Mouse (Mus musculus) heart, adult 18-20 months (tissue): ENCODE results near the gene Tor4a. TPM values are rescaled to one million over a fixed set of nuclear protein-coding genes. Genes with fewer than 3 reads are reported as not detected.

Source experiments
- DNase-seq, 2 experiments: peaks; one replicate each; pipeline ENCODE4 v3.0.0; 2021 to 2022; ENCODE audit warnings: mixed read lengths in 1 of 2
- long read RNA-seq, 2 experiments: library from polyadenylated mRNA; stranded (forward); transcript quantifications; one replicate each; pipeline ENCODE4 v2.0.0; 2021
- total RNA-seq, 2 experiments: library from RNA; stranded (reverse); gene quantifications; 2 replicates each; pipeline ENCODE4 v1.2.3; 2021

Gene Tor4a
- total RNA-seq, result 1 to 10 TPM; 4.0 to 4.6 TPM
- long read RNA-seq, experiment 1, partial matches to known transcripts, result 0 of 1 reads
- long read RNA-seq, experiment 1, other reads (novel, unspliced or antisense), result 0 of 1 reads
- long read RNA-seq, experiment 2, partial matches to known transcripts, result 0 of 1 reads
- long read RNA-seq, experiment 2, other reads (novel, unspliced or antisense), result 1 of 1 reads

DNA sequence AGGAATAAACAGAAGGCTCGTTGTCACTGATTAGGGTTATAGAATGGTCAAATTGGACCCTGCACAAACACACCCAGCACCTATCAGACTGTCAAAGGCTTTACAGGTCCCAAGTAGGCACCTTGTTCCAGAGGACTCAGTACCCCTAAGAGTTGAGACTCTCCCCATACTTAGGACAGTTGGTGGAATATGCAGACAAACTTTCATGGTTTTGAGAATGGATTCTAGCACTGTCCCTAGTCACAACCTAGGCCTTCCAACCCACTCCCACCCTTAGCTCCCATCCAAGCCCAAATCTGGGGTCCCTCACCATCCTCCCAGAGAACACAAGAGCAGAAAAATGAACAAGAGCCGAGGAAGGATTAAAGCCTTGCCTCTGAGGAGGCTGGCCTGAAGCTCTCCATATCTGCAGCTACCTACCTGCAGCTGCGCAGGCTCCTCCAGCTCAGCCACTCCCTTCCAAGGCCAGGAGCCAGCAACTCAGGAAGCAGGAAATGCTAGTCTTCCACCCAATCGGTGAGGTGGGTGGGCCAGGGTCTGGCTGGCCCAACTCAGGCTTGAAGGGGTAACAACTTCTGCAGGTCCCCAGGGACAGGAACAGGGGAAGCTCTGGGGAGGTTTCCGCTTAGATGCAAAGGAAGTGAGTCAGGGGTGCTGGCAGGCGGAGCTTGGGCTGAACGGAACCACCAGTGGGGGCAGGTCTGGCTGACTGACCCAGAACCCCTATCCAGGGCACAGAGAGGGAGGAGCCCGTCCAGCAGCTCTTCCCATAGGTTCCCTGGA lies at the start of gene Tor4a:
Gene Tor4a (minus strand): TSS at position 715 of the 783 bp plus-strand sequence.
- peak; percentile 87 to 97 for DNase-seq

DNA sequence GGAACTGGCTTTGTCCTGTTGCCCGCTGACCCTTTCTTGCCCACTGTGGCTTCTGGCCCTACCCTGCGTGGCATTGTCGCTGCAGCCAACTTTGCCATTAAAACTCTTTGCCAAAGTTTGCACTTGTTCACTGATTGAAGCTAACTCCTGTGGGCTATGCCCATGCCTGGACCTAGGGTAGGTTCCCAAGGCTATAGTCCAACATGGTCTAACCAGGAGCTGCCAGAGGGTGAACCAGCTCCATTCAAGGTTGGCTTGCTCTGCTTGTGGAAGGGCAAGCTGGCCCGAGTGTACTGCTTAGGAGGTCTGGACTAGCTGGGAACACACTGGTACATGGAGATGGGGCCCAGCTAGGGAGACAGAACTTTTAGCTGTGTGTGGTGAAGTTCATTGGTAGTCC lies 47.5 kb upstream of the Tor4a start:
- DNase-seq, result no peak

DNA sequence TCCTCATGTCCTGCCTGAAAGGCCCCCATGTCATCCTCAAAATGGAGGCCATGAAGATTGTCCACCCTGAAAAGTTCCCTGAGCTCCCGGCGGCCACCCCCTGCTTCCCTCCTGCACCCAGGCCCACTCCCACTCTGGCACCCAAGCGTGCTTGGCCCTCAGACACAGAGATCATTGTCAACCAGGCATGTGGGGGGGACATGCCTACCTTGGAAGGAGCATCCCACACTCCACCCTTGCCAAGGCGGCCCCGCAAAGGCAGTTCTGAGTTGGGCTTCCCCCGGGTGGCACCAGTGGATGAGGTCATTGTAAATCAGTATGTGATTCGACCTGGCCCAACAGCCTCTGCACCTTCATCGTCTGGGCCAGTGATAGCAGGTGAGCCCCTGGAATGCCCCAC lies 46.7 kb upstream of the Tor4a start:
- no peak for DNase-seq

GRCm38 (mm10) chr2:25242101-25242506 lies 45.4 kb upstream of the Tor4a start, which contains the start of the genes Rnf208 and Cysrt1:
Gene Rnf208 (plus strand): TSS chr2:25242255.
Gene Cysrt1 (minus strand): TSS chr2:25242452.
- no peak for DNase-seq

DNA sequence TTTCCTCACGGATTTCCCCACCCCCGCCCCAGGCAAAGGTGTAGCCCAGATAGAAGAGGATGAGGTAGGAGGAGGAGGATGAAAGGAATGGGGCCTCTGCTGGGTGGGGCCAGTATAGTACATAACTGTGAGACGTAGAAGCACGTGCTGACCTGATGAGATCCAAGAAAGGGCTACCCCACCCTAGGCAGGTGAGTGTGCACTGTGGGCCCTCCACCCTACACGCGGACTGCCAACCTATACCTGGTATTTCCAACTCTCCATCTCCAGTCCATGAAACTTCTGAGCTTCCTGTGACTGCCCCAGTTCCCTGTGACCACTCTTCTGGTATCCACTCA lies 44.7 kb upstream of the Tor4a start:
- DNase-seq, result no peak

DNA sequence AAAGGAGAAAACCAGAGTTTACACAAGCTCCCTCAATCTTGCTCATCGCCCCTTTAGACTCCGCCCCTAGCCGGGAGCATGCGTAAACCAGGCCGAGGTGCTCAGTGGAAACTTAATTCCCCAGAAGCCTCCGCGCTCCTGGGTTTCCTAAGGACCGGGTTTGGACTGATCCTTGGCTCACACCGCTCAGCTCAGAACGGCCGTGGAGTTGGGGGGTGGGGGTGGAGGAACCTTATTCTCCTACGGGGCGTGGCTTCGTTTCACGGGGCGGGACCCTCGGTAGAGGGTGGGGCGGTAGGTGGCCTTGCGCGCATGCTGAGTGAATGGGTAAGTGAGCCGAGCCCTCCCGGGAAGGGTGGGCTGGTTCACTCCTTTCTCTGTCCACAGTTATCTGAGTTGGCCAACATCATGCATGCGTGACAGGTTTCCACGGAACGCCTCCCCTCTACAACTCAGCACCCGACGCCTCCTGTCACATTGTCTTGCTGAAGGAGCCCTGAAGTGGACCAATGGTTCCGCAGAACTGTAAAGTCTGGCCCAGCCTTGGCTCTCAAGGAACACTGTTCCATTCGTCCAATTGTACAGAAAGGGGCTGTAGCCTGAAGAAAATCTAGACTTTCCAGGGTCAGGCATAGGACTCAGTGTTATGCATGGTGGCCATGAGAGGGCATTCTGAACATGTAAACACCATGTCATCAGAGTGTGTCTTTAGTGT lies 44.2 kb upstream of the Tor4a start:
- peak; percentile 73 for DNase-seq

DNA sequence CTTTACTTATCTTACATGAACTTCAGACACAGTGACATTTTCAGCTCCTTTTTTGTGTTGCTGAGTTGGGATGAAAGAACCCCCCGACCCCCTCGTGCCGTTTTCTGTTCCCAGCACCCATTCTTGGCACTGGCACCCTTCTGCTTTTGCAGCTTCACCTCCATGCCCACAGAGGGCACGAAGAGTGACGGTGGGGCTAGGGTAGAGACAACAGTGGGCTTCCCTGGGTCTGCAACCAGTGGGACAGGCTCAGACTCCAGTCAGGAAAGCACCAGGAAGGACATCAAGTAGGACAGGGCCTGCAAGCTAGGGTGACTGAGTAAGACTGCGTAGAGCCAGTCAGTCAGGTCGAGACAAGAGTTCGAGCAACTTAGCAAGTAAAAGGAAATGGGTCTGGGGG lies 43.6 kb upstream of the Tor4a start:
- DNase-seq, result no peak

DNA sequence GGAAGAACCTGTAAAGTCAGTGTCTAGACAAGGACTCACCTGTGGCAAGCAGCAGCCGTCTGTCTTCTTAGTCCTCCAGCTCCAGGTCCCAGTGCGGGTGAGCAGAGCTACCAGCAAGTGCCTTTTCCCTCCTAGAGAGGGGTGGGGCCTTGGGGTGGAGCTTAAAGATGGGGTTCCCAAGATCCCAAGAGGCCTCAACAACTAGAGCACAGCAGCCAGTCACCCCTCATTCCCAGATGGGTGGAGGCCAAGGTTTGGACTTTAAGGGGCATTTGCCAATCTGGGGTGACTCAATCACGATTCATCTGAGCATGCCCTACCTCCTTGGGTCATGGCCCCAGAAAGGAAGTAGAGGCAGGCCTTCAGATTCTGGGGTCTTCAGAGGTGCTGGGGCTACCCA lies 43.1 kb upstream of the Tor4a start:
- DNase-seq, result no peak

DNA sequence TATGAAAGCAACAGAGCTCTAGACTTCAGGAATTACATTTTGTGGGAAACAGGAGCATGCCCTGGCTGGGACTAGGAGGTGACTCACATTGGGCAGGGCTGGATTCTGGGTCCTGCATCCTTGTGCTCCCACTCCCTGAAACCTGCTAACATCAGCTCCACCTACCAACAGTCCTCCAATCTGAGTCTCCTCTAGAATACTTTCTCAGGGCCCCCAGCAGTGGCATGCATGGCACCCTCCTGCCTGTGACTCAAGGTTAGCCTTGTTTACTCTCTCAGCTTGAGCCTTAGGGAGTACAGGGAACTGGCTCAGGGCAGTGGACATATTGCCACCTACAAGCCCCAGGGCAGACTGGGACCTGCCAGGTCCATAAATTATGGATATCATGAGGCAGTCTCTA lies 41.4 kb upstream of the Tor4a start:
- no peak for DNase-seq

GRCm38 (mm10) chr2:25237522-25237921 lies 40.8 kb upstream of the Tor4a start:
- no peak for DNase-seq

GRCm38 (mm10) chr2:25236614-25237013 lies 39.9 kb upstream of the Tor4a start, which contains the start of gene Rnf224:
Gene Rnf224 (minus strand): TSS chr2:25236787.
- DNase-seq, result no peak

- DNase-seq, result no peak
Observed at GRCm38 (mm10) chr2:25234551-25235220, 38.0 kb upstream of the Tor4a start.

- DNase-seq, result no peak
Observed at GRCm38 (mm10) chr2:25234050-25234449, 37.4 kb upstream of the Tor4a start, which contains the start of gene Slc34a3. Gene Slc34a3 (minus strand): TSS chr2:25234364.

GRCm38 (mm10) chr2:25233421-25233820 lies 36.7 kb upstream of the Tor4a start:
- DNase-seq, result no peak

DNA sequence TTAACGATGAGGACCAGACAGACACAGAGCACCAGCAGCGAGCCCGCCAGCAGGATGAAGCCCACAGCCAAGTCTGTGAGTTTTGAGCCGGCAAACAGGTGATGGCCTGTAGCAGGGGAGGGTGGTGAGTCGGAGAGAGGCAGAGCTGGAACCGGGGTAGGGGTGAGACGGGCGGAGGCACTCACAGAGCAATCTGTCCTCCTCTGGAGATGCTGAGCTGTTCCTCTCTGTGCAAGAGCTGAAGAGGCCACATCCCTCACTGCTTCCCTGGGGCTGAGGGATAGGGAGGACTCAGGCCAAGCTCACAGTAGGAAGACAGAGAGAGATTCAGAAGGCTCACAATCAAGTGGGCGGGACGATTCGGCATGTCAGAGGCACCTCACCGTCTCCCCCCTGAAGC lies 34.4 kb upstream of the Tor4a start:
- no peak for DNase-seq

- no peak for DNase-seq
Observed at GRCm38 (mm10) chr2:25230581-25230980, 33.9 kb upstream of the Tor4a start.

DNA sequence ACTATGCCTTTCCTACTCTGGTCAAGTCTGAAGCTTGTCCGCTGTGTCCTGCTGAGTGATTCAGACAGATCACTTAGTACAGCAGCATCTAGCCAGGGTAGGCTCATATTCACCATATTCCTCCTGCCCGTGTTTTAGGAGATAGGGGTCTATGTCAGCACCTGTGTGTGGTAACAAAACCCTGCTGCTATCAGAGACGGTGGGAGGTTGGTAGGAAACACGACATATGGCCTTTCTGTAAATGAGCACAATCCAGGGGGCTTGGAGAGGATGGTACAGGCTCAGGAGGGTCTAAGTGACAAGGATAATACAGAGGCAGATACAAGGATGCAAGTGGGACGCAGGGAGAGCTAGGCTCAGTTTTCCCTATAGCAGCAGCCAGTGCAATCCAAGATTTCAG lies 32.9 kb upstream of the Tor4a start:
- no peak for DNase-seq

- no peak for DNase-seq
Observed at GRCm38 (mm10) chr2:25228995-25229530, 32.4 kb upstream of the Tor4a start.

DNA sequence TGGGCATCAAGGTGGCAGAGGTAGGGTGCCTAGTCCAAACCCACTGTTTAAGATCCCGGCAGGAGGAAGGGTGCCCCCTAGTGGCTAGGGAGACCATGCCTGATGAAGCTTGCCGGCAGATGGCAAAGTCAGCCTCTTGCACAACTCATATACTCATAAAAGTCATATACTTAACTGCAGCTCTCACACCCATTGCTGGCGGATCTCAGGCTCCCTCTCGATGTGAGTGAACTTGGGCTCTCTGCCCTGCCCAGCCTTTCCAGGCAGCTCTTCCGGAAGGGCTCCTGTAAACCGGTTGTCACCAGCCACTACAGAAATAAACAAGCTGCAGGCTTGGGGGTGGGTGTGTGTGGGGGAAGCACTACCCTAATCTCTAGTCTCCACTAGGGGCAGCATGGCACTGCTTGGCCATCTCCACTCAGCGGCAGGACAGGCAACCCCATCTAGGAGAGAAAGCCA lies 31.8 kb upstream of the Tor4a start:
- DNase-seq, result peak; percentile 91 to 92

DNA sequence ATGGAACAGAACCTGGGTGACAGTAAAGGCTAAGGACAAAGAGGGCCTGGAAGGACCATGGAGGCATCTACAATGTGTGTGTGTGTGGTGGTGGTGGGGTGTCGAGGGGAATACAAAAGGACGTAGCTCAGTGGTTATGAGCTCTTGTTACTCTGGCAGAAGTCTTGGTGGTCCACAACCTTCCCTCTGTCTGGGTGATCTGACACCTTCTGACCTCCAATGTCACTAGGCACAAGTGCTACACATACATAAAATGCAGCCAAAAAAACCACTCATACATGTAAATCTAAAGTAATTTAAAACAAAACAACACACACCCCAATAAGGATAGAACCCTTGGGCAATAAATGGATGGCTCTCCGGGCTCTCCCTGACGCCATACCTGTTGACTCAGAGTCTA lies 30.7 kb upstream of the Tor4a start:
- DNase-seq, result no peak

DNA sequence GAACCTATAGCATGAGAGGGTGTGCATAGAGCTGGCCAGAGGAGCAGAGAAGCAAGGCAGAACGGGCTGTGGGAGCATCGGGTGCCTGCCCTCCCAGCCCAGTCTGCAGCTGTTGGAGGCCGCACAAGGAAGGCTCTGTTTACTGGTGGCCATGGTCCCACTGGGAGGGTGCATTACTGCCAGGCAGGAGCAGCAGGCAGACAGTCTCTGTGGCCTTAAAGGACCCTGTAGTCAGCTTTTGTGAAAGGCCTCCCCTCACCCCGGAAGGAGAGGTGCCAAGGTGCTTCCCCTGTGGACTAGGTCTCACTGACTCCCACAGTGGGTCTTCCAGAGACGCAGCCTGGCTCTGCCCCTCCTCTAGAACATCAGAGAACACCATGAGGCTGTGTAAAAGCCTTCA lies 30.2 kb upstream of the Tor4a start:
- no peak for DNase-seq

DNA sequence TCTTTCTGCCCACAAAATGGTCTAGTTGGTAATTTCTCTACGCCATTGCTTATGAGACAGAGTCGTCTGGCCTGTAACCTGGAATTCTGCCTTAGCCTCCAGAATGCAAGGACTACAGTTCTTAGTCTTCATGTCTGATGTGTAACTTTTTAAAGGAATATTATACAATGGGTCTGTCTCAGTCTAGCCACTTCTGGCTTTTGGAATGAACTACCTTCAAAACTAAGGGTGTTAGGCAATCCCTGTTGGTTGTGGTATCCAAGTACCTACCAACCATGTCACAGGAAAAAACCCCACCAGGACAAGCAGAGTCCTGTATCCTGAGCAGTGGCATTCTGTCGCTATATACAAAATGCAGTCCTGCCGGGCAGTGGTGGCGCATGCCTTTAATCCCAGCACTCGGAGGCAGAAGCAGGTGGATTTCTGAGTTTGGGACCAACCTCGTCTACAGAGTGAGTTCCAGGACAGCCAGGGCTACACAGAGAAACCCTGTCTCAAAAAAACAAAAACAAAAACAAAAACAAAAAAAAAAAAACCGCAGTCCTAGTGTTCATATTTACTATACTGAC lies 29.2 kb upstream of the Tor4a start:
- DNase-seq, result peak in 1 of 2 experiments; percentile 34
